Mouse (Mus musculus) ES-E14 (cell line): Measurements from ENCODE around the gene Yars. TPM values are rescaled to one million over a fixed set of nuclear protein-coding genes. Genes with fewer than 3 reads are reported as not detected.

Experiments used
- DNase-seq: peaks from one replicate; pipeline ENCODE4 v3.0.0-alpha.2; 2013; ENCODE audit warnings: low read depth, low spot score
- H3K27ac ChIP-seq: 2 replicates; pipeline ENCODE4 v1.5.1; 2012; ENCODE audit warnings: low read depth, mild to moderate bottlenecking, low read length, moderate library complexity, mixed read lengths; ENCODE audit not compliant: poor library complexity, insufficient read depth, severe bottlenecking
- H3K36me3 ChIP-seq: 2 replicates; pipeline ENCODE4 v1.6.1; 2012; ENCODE audit warnings: mild to moderate bottlenecking, low read length, moderate library complexity, mixed read lengths; ENCODE audit not compliant: control insufficient read depth, poor library complexity, insufficient read depth, severe bottlenecking
- H3K4me1 ChIP-seq, 2 experiments: fragments of 150-350 bp in 1 of 2; sonication (generic) in 1 of 2; 2 replicates each; pipeline ENCODE4 v1.6.1; 2012; ENCODE audit warnings: low read length in 2 of 2, mild to moderate bottlenecking in 1 of 2, mixed read lengths in 1 of 2; ENCODE audit not compliant: control insufficient read depth in 2 of 2, insufficient read depth in 2 of 2, poor library complexity in 1 of 2
- H3K4me3 ChIP-seq, 2 experiments: fragments of 150-350 bp in 1 of 2; sonication (generic) in 1 of 2; 2 replicates each; pipeline ENCODE4 v1.5.1; 2012; ENCODE audit warnings: low read length in 2 of 2, low read depth in 1 of 2, mild to moderate bottlenecking in 1 of 2, mixed read lengths in 1 of 2; ENCODE audit not compliant: insufficient read depth in 1 of 2, poor library complexity in 1 of 2, severe bottlenecking in 1 of 2
- H3K9ac ChIP-seq: 2 replicates; pipeline ENCODE4 v1.6.1; 2012; ENCODE audit warnings: low read depth, mild to moderate bottlenecking, low read length, mixed read lengths; ENCODE audit not compliant: poor library complexity, insufficient read depth, severe bottlenecking
- H3K9me3 ChIP-seq: fragments of 150-350 bp; sonication (generic); 2 replicates; pipeline ENCODE4 v1.6.1; 2012; ENCODE audit warnings: low read depth, mild to moderate bottlenecking, low read length; ENCODE audit not compliant: control insufficient read depth, insufficient read depth
- CHD2 ChIP-seq: IDR thresholded peaks from 2 replicates; pipeline ENCODE4 v1.6.1; 2014; ENCODE audit warnings: mild to moderate bottlenecking, low read depth, low read length, inconsistent platforms
- HCFC1 ChIP-seq: IDR thresholded peaks from 2 replicates; pipeline ENCODE4 v1.6.1; 2012; ENCODE audit warnings: low read length, inconsistent platforms, borderline replicate concordance; ENCODE audit not compliant: insufficient read depth
- MAFK ChIP-seq: IDR thresholded peaks from 2 replicates; pipeline ENCODE4 v1.6.1; 2014; ENCODE audit warnings: mild to moderate bottlenecking, low read depth, low read length, inconsistent platforms; ENCODE audit not compliant: insufficient read depth
- ZC3H11A ChIP-seq: IDR thresholded peaks from 2 replicates; pipeline ENCODE4 v1.6.1; 2012; ENCODE audit warnings: low read depth, mild to moderate bottlenecking, inconsistent platforms, low read length, borderline replicate concordance
- ZNF384 ChIP-seq: IDR thresholded peaks from 2 replicates; pipeline ENCODE4 v1.6.1; 2012; ENCODE audit warnings: low read depth, low read length, inconsistent platforms
- in situ Hi-C, 2 experiments: fragments of 600-800 bp; cut with MboI; formaldehyde crosslinking; loops; one replicate each; pipeline ENCODE4 v1.15.1; 2025; ENCODE audit warnings: low sequenced_read_pairs in 2 of 2, inconsistent platforms in 1 of 2; ENCODE audit not compliant: unreplicated experiment in 2 of 2
- total RNA-seq: library from RNA; depleted of rRNA; stranded (reverse); fragments of 300-350 nt; gene quantifications from 2 replicates; pipeline ENCODE4 v1.2.3, GENCODE M21; 2012

Gene Yars
- total RNA-seq, 1 experiment = 125 TPM

GRCm38 (mm10) chr4:129146392-129146791 lies 43.2 kb upstream of the Yars start:
- H3K9me3 ChIP-seq = no peaks in the 10 kb centered on the region
- no peak overlapping the region for H3K9ac ChIP-seq
- no peaks in the 10 kb centered on the region for H3K4me1 ChIP-seq
- DNase-seq = no peak
- H3K4me3 ChIP-seq = no peak overlapping the region
- TF ChIP-seq ZNF384 = no peak
- TF ChIP-seq HCFC1 = no peak
- no peak for TF ChIP-seq CHD2
- TF ChIP-seq MAFK = no peak
- no peak for TF ChIP-seq ZC3H11A
- peaks cover 3% of the 10 kb centered on the region for H3K36me3 ChIP-seq
- no peak overlapping the region for H3K27ac ChIP-seq
- in situ Hi-C loops = no loop called here

DNA sequence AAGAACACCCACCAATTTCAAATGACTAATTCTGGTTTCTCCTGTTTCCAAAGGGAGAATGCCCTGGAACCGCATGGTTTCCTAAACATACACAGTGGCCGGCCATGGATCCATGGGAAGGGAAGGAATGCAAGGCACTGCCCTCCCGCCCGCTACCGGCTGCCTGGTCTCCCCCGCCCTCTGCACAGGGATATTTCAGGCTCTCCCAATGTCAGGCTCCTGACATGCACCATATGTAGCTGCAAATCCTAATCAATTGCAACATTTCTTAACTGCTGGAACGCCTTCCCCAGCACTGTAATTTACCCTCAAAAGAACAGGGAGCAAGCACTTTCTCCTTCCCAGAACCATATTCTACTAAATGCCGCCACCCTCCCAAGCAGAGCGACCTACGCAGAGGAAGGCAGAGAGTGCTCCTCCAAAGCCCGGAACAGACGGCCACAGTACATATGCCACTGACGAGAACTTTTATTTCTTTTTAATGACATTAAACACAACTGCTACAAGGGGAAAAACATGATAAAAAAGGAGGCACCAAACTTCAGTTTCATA lies 41.9 kb upstream of the Yars start:
- H3K4me1 ChIP-seq = no peaks in the 10 kb centered on the region
- no peaks in the 10 kb centered on the region for H3K9me3 ChIP-seq
- no peak for DNase-seq
- no peak overlapping the region for H3K9ac ChIP-seq
- no peak overlapping the region for H3K27ac ChIP-seq
- no peak overlapping the region for H3K4me3 ChIP-seq
- in situ Hi-C loops = no loop called here
- no peak for TF ChIP-seq ZNF384
- H3K36me3 ChIP-seq = peaks cover 9% of the 10 kb centered on the region

- Histone ChIP-seq H3K4me1 (no peaks in the 10 kb centered on the region), H3K27ac (no peak overlapping the region), H3K36me3 (peaks cover 12% of the 10 kb centered on the region), H3K9me3 (no peaks in the 10 kb centered on the region), H3K9ac (no peak overlapping the region), H3K4me3 (no peak overlapping the region)
- TF ChIP-seq CHD2 = no peak
- no peak for TF ChIP-seq ZNF384
- TF ChIP-seq HCFC1 = no peak
- no peak for TF ChIP-seq ZC3H11A
- TF ChIP-seq MAFK = no peak
- in situ Hi-C loops = no loop called here
- DNase-seq = no peak
Measured at GRCm38 (mm10) chr4:129149321-129149720, 40.2 kb upstream of the Yars start.

DNA sequence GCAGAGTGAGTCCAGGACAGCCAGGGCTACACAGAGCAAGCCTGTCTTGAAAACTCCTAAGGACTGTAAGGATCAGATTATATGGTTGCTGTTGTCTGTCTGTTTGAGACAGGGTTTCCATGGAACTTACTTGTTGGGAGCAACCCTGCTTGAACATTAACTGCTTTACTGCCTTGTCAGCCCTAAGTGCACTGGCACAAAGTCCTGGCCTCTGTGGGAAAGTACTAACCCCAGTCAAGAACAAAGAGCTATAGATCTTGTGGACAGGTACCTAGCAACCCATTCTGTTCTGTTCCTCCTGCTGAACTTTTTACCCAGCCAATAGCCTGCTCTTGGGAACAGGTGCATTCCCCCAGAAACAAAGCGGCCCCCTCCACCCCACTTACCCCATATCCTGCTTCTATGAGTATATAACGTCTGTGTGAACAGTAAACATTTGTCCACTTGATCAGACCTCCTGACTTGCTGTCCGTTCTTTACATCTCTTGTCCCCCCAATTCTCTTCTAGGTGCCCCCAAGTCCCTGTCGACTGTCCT lies 38.2 kb upstream of the Yars start:
- H3K9ac ChIP-seq = no peak overlapping the region
- peaks cover 19% of the 10 kb centered on the region for H3K36me3 ChIP-seq
- H3K9me3 ChIP-seq = no peaks in the 10 kb centered on the region
- no peak for DNase-seq
- no peak overlapping the region for H3K4me3 ChIP-seq
- no peak for TF ChIP-seq ZC3H11A
- TF ChIP-seq MAFK = no peak
- TF ChIP-seq CHD2 = no peak
- no peak for TF ChIP-seq ZNF384
- no peak for TF ChIP-seq HCFC1
- no peaks in the 10 kb centered on the region for H3K4me1 ChIP-seq
- no peak overlapping the region for H3K27ac ChIP-seq
- in situ Hi-C loops = no loop called here

- TF ChIP-seq ZC3H11A (no peak), MAFK (no peak), HCFC1 (no peak), ZNF384 (no peak), CHD2 (no peak)
- no peak for DNase-seq
- no peak overlapping the region for H3K9ac ChIP-seq
- H3K9me3 ChIP-seq = no peaks in the 10 kb centered on the region
- no peak overlapping the region for H3K27ac ChIP-seq
- no peak overlapping the region for H3K4me3 ChIP-seq
- peaks cover 3 to 5% of the 10 kb centered on the region in 2 experiments; a peak in 2 of 4 replicates for H3K4me1 ChIP-seq
- H3K36me3 ChIP-seq = peaks cover 11% of the 10 kb centered on the region
- in situ Hi-C loops = no loop called here
Measured at GRCm38 (mm10) chr4:129157541-129157940, 32.0 kb upstream of the Yars start.
